ENCODE assay signal across 8 mouse cellular contexts in genomic region chr3:89090694-89091655, GRCm38 (mm10). TPM values are rescaled to one million over a fixed set of nuclear protein-coding genes. Genes with fewer than 3 reads are reported as not detected.
DNase-seq lines count a peak whose midpoint lies in the region; ATAC-seq lines count a peak whose summit lies in the region.

No protein-coding gene starts in this region.

- peak overlapping the region; percentile 63 for H3K4me3 ChIP-seq in hindbrain, embryonic 11.5 days (ENCODE audit: low read depth, low read length)

- 0% methylated on average over 50 of the region's 74 CpGs for WGBS in hindbrain, embryonic 11.5 days

- H3K9me3 ChIP-seq in hindbrain, embryonic 11.5 days (ENCODE audit: control insufficient read depth, low read length) = no peaks in the 10 kb centered on the region

- peaks cover 4% of the 10 kb centered on the region; the same call in 1 of the 2 replicates for H3K36me3 ChIP-seq in hindbrain, embryonic 11.5 days (ENCODE audit: control insufficient read depth, insufficient read depth, low read length)

- H3K4me2 ChIP-seq in hindbrain, embryonic 11.5 days (replicated peaks; ENCODE audit: low read depth, low read length) = peak overlapping the region; percentile 98

- peaks cover 13% of the 10 kb centered on the region for H3K4me1 ChIP-seq in hindbrain, embryonic 11.5 days (replicated peaks; ENCODE audit: control insufficient read depth, insufficient read depth, low read length)

- peak overlapping the region; percentile 65 for H3K27ac ChIP-seq in hindbrain, embryonic 11.5 days (ENCODE audit: low read depth, low read length)

- DNase-seq in NIH3T3 (ENCODE audit: low read depth) = peak; percentile 90
- peak; percentile 91 for DNase-seq in cerebellum, adult 9-11 months
- DNase-seq in hindbrain, embryonic 11.5 days (ENCODE audit: low spot score) = peak; percentile 90
- peak; percentile 81 to 83 for DNase-seq in layer of hippocampus, postnatal 14 days (ENCODE audit: low spot score in 2 of 2)
- peak; percentile 88 for DNase-seq in lung, postnatal 10 days
- peak; percentile 87 for DNase-seq in retina, postnatal 1 day
- peak; percentile 84 to 85 for DNase-seq in thymus, postnatal 36 days

- peak overlapping the region; percentile 73 for H3K9ac ChIP-seq in hindbrain, embryonic 11.5 days (ENCODE audit: low read depth, low read length)

- peaks cover 24% of the 10 kb centered on the region for H3K27me3 ChIP-seq in hindbrain, embryonic 11.5 days (ENCODE audit: control insufficient read depth, insufficient read depth, low read length)

- ATAC-seq in frontal cortex, adult (ENCODE audit: low TSS enrichment) = peak; percentile 45
- ATAC-seq in hindbrain, embryonic 11.5 days (ENCODE audit: low FRiP score) = peak; percentile 63

RNA-seq across cellular contexts. Expression of gene Rusc1, which starts 2.1 kb away (rescaled TPM):
- polyA plus RNA-seq in hindbrain, embryonic 11.5 days (2014; fragmentation: Nextera tagmentation; extraction: Ambion mirVana) = 28.7 and 35.4 TPM in 2 replicates
- 100 to 1,000 TPM; 150 to 157 TPM for total RNA-seq in layer of hippocampus, postnatal 14 days (2021)

RNA-seq across cellular contexts. Expression of gene Gm43738, which starts 9.9 kb away (rescaled TPM):
- 0.08 TPM in 1 of 2 replicates, not detected in the other for polyA plus RNA-seq in hindbrain, embryonic 11.5 days (2014; fragmentation: Nextera tagmentation; extraction: Ambion mirVana)
- total RNA-seq in layer of hippocampus, postnatal 14 days (2021) = not detected

RNA-seq across cellular contexts. Expression of gene Fdps, which starts 10.8 kb away (rescaled TPM):
- 390 and 392 TPM in 2 replicates for polyA plus RNA-seq in hindbrain, embryonic 11.5 days (2014; fragmentation: Nextera tagmentation; extraction: Ambion mirVana)
- total RNA-seq in layer of hippocampus, postnatal 14 days (2021) = 100 to 1,000 TPM; 109 to 131 TPM

RNA-seq across cellular contexts. Expression of gene Pklr, which starts 45.0 kb away (rescaled TPM):
- polyA plus RNA-seq in hindbrain, embryonic 11.5 days (2014; fragmentation: Nextera tagmentation; extraction: Ambion mirVana) = 1.6 and 2.0 TPM in 2 replicates
- not detected for total RNA-seq in layer of hippocampus, postnatal 14 days (2021)

Comparison
In these comparisons a context has a peak if more than half of its experiments do, and no peak if none do; other contexts are left out.
1. Peak in every context shown above with its lines: DNase-seq, ATAC-seq, H3K4me3 ChIP-seq and H3K27ac ChIP-seq.